Mouse (Mus musculus) ES-Bruce4 (cell line): Measurements from ENCODE around the gene Colgalt2.

Experiments
- CTCF ChIP-seq: IDR thresholded peaks from one replicate; pipeline ENCODE4 v1.8.1; 2011; ENCODE audit warnings: low read depth, low read length
- EP300 ChIP-seq: IDR thresholded peaks from 2 replicates; pipeline ENCODE4 v1.6.1; 2011; ENCODE audit warnings: low read depth, low read length; ENCODE audit not compliant: insufficient read depth

DNA sequence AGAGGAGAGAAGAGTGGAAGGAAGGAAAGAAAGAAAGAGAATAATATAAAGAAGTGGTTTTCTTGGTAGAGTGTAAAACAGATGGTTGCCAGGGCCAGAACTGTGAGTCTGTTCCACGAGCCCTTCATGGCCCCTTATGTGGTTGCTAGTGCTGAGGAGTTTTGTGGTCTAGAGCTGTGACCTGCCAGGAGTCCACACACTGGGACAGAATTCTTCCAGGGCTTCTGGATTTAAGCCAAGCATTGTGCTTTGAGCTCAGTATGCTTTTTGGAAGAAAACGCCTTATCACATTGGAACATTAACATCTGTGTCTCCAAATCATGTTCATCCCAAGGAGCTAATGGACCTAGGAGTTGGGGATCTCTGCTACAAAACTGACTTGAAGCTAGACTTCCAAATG lies 97.2 kb downstream of the Colgalt2 start:
- TF ChIP-seq CTCF: no peak
- TF ChIP-seq EP300: no peak
